Comparison of ENCODE assay signal across 24 mouse cellular contexts in genomic region chr5:3541871-3542270, GRCm38 (mm10). TPM values are rescaled to one million over a fixed set of nuclear protein-coding genes. Genes with fewer than 3 reads are reported as not detected.
DNase-seq lines count a peak whose midpoint lies in the region; ATAC-seq and TF ChIP-seq lines count a peak whose summit lies in the region.
"Had no signal": no experiment of that assay in that cellular context is flagged by ENCODE, and none has a peak within 500 bp of the region (broad histone marks: within the 10 kb centered on the region; RNA-seq: fewer than 3 reads in every experiment).

No protein-coding gene starts in this region.

- ATAC-seq in liver, embryonic 11.5 days (replicated peaks; ENCODE audit: low FRiP score), result no peak
- ATAC-seq: forebrain, embryonic 15.5 days; forebrain, postnatal 0 days had no signal

- H3K4me1 ChIP-seq in liver, embryonic 11.5 days (replicated peaks; ENCODE audit: control insufficient read depth, insufficient read depth, low read length), result peaks cover 8% of the 10 kb centered on the region; the same call in 1 of the 2 replicates
- peaks cover 4 to 5% of the 10 kb centered on the region in 2 experiments; a peak in 2 of 4 replicates for H3K4me1 ChIP-seq in ES-E14 (ENCODE audit: control insufficient read depth in 2 of 2, insufficient read depth in 2 of 2, low read length in 2 of 2, poor library complexity in 1 of 2)

- WGBS in liver, embryonic 11.5 days, result 79% methylated on average over 6 of the region's 6 CpGs

- H3K27me3 ChIP-seq in liver, embryonic 11.5 days (replicated peaks; ENCODE audit: control insufficient read depth, insufficient read depth, low read length), result no peaks in the 10 kb centered on the region
- H3K27me3 ChIP-seq: embryonic facial prominence, embryonic 13.5 days; embryonic facial prominence, embryonic 15.5 days; forebrain, embryonic 12.5 days; forebrain, embryonic 15.5 days had no signal

- no peaks in the 10 kb centered on the region; the same call in 1 of the 2 replicates for H3K36me3 ChIP-seq in liver, embryonic 11.5 days (ENCODE audit: control insufficient read depth, insufficient read depth, low read length)
- peaks cover 1% of the 10 kb centered on the region; the same call in 1 of the 2 replicates for H3K36me3 ChIP-seq in ES-E14 (ENCODE audit: control insufficient read depth, insufficient read depth, low read length, poor library complexity, severe bottlenecking)
- H3K36me3 ChIP-seq: forebrain, embryonic 15.5 days had no signal

- H3K27ac ChIP-seq in liver, embryonic 11.5 days (ENCODE audit: low read depth, low read length), result no peak overlapping the region
- H3K27ac ChIP-seq in ES-E14 (ENCODE audit: insufficient read depth, low read depth, low read length, poor library complexity, severe bottlenecking), result no peak overlapping the region
- H3K27ac ChIP-seq: embryonic facial prominence, embryonic 13.5 days; embryonic facial prominence, embryonic 15.5 days; forebrain, embryonic 10.5 days; forebrain, embryonic 12.5 days; forebrain, embryonic 15.5 days had no signal

- no peak overlapping the region for H3K4me2 ChIP-seq in liver, embryonic 11.5 days
- H3K4me2 ChIP-seq: embryonic facial prominence, embryonic 13.5 days; embryonic facial prominence, embryonic 15.5 days; forebrain, embryonic 12.5 days; forebrain, embryonic 15.5 days had no signal

- no peaks in the 10 kb centered on the region for H3K9me3 ChIP-seq in liver, embryonic 11.5 days (ENCODE audit: control insufficient read depth, low read length)
- no peaks in the 10 kb centered on the region for H3K9me3 ChIP-seq in ES-E14 (ENCODE audit: control insufficient read depth, insufficient read depth, low read depth, low read length)
- H3K9me3 ChIP-seq: embryonic facial prominence, embryonic 13.5 days; embryonic facial prominence, embryonic 15.5 days; forebrain, embryonic 12.5 days; forebrain, embryonic 15.5 days had no signal

- in situ Hi-C loops in ES-E14 (cut with MboI; ENCODE audit: low sequenced_read_pairs in 2 of 2, unreplicated experiment in 2 of 2), result no loop called here

- H3K4me3 ChIP-seq in liver, embryonic 11.5 days (ENCODE audit: low read depth, low read length), result no peak overlapping the region
- no peak overlapping the region for H3K4me3 ChIP-seq in ES-E14 (ENCODE audit: insufficient read depth in 1 of 2, low read depth in 1 of 2, low read length in 2 of 2, poor library complexity in 1 of 2, severe bottlenecking in 1 of 2)
- H3K4me3 ChIP-seq: embryonic facial prominence, embryonic 13.5 days; embryonic facial prominence, embryonic 15.5 days; erythroblast, embryonic 14.5 days; forebrain, embryonic 10.5 days; forebrain, embryonic 12.5 days; forebrain, embryonic 15.5 days had no signal

- H3K9ac ChIP-seq in liver, embryonic 11.5 days (ENCODE audit: low read depth, low read length), result no peak overlapping the region
- H3K9ac ChIP-seq in ES-E14 (ENCODE audit: insufficient read depth, low read depth, low read length, poor library complexity, severe bottlenecking), result no peak overlapping the region
- H3K9ac ChIP-seq: embryonic facial prominence, embryonic 13.5 days; embryonic facial prominence, embryonic 15.5 days; forebrain, embryonic 12.5 days; forebrain, embryonic 15.5 days; forebrain, postnatal 0 days had no signal

- DNase-seq in liver, result peak; percentile 33
- DNase-seq in liver, embryonic 11.5 days (ENCODE audit: low spot score), result no peak
- DNase-seq in ES-CJ7 (ENCODE audit: low read depth, low spot score), result peak; percentile 28
- DNase-seq in ES-E14 (ENCODE audit: low read depth, low spot score), result peak; percentile 16
- peak; percentile 51 for DNase-seq in ZHBTc4 (ENCODE audit: low read depth, low spot score)
- no peak for DNase-seq in frontal cortex, postnatal 10 days (ENCODE audit: low spot score in 2 of 2)
- DNase-seq in gastrocnemius, adult 8-10 months (ENCODE audit: low spot score in 2 of 2), result no peak
- DNase-seq: adrenal gland, adult 2 months; adrenal gland, postnatal 10 days; adrenal gland, postnatal 25 days; cerebellum, adult 11 months; cerebellum, adult 18-20 months; cerebellum, adult 8-10 months; cerebellum, adult 9-11 months; cerebellum, postnatal 14 days; cerebellum, postnatal 36 days; embryo, embryonic 11 days; forebrain, postnatal 0 days had no signal

TF ChIP-seq in ES-E14, 5 proteins besides CTCF, POLR2A, EP300 and RAD21:
- TF ChIP-seq ZNF384 (IDR thresholded peaks at IDR 0.05; ENCODE audit: low read depth, low read length) (no peak), ZC3H11A (IDR thresholded peaks at IDR 0.05; ENCODE audit: borderline replicate concordance, low read depth, low read length) (no peak), MAFK (IDR thresholded peaks at IDR 0.05; ENCODE audit: insufficient read depth, low read depth, low read length) (no peak), HCFC1 (IDR thresholded peaks at IDR 0.05; ENCODE audit: borderline replicate concordance, insufficient read depth, low read length) (no peak), CHD2 (IDR thresholded peaks at IDR 0.05; ENCODE audit: low read depth, low read length) (no peak)
TF ChIP-seq in ES-E14: peak in this region for 0.

RNA-seq across cellular contexts. Expression of gene Fam133b, which starts 1.8 kb away (rescaled TPM):
- polyA plus RNA-seq in liver, embryonic 11.5 days (2014; fragmentation: Nextera tagmentation; extraction: Ambion mirVana), result 26.2 and 28.4 TPM in 2 replicates
- total RNA-seq in ES-E14 (2012; rRNA removed), result 24.8 and 30.0 TPM in 2 replicates
- total RNA-seq in gastrocnemius, adult 8-10 months (2022), result 10 to 100 TPM; 10.4 to 12.6 (median 10.5) TPM

RNA-seq across cellular contexts. Expression of gene 1700109H08Rik, which starts 29.5 kb away (rescaled TPM):
- polyA plus RNA-seq in liver, embryonic 11.5 days (2014; fragmentation: Nextera tagmentation; extraction: Ambion mirVana), result 1.8 and 3.1 TPM in 2 replicates
- 5.9 and 6.2 TPM in 2 replicates for total RNA-seq in ES-E14 (2012; rRNA removed)
- 1 to 10 TPM; 1.9 to 5.3 (median 2.7) TPM for total RNA-seq in gastrocnemius, adult 8-10 months (2022)

RNA-seq across cellular contexts. Expression of gene Pex1, which starts 54.0 kb away (rescaled TPM):
- polyA plus RNA-seq in liver, embryonic 11.5 days (2014; fragmentation: Nextera tagmentation; extraction: Ambion mirVana), result 7.7 and 9.3 TPM in 2 replicates
- 12.9 and 14.9 TPM in 2 replicates for total RNA-seq in ES-E14 (2012; rRNA removed)
- total RNA-seq in gastrocnemius, adult 8-10 months (2022), result 1 to 10 TPM; 4.6 to 8.1 (median 7.1) TPM

RNA-seq across cellular contexts. Expression of gene Rbm48, which starts 54.5 kb away (rescaled TPM):
- polyA plus RNA-seq in liver, embryonic 11.5 days (2014; fragmentation: Nextera tagmentation; extraction: Ambion mirVana), result 12.7 and 13.0 TPM in 2 replicates
- total RNA-seq in ES-E14 (2012; rRNA removed), result 21.9 and 25.0 TPM in 2 replicates
- 1 to 10 TPM; 5.2 to 9.2 (median 7.6) TPM for total RNA-seq in gastrocnemius, adult 8-10 months (2022)

Comparison
In these comparisons a context has a peak if more than half of its experiments do, and no peak if none do; other contexts are left out.
1. DNase-seq: peak in liver (single experiment), ES-CJ7 (single experiment), ES-E14 (single experiment) and ZHBTc4 (single experiment); none in liver, embryonic 11.5 days (single experiment), frontal cortex, postnatal 10 days (0 of 2) and gastrocnemius, adult 8-10 months (0 of 2).